In the genomic region with DNA sequence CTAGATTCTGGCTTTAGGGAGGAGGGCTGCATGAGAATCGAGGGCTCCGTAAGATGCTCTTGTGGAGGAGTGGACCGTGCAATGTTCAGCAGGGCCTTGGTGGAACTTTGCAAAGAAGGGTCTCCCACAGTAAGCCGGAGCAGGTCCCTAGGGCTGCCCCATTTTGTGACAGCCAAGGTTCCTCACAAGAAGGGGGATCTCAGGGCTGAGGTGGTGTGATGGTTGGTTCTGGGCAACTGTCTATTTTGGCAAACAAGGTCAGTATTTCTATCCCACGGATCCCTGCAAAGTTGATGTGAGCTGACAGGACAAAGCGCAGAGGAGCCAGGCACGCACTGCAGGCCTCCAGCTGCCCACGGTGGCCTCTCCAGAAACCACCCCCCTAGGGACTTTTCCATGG, we compare ENCODE assay signal across 8 mouse cellular contexts. TPM values are rescaled to one million over a fixed set of nuclear protein-coding genes. Genes with fewer than 3 reads are reported as not detected.
A peak's percentile ranks its signal among the peaks of the same experiment; 100 is the strongest.
DNase-seq lines count a peak whose midpoint lies in the region; ATAC-seq and TF ChIP-seq lines count a peak whose summit lies in the region.

No protein-coding gene starts in this region.

- H3K9me3 ChIP-seq in CH12.LX (replicated peaks; ENCODE audit: low read length) = peaks cover 3% of the 10 kb centered on the region
- no peaks in the 10 kb centered on the region for H3K9me3 ChIP-seq in forebrain, embryonic 13.5 days (replicated peaks)
- no peaks in the 10 kb centered on the region for H3K9me3 ChIP-seq in liver, embryonic 12.5 days (replicated peaks)

- H3K36me3 ChIP-seq in CH12.LX (replicated peaks in 1 of 2; ENCODE audit: control insufficient read depth in 1 of 2, insufficient read depth in 1 of 2, low read length in 1 of 2) = peaks cover 14 to 27% of the 10 kb centered on the region in 2 experiments
- peaks cover 15% of the 10 kb centered on the region for H3K36me3 ChIP-seq in forebrain, embryonic 13.5 days (ENCODE audit: poor library complexity, severe bottlenecking)
- H3K36me3 ChIP-seq in liver, embryonic 12.5 days = peaks cover 36% of the 10 kb centered on the region

- H3K79me2 ChIP-seq in CH12.LX (replicated peaks; ENCODE audit: control insufficient read depth, extremely low read depth, insufficient read depth, poor library complexity, severe bottlenecking) = peaks cover 19% of the 10 kb centered on the region

- WGBS in forebrain, embryonic 13.5 days = 20% methylated on average over 8 of the region's 8 CpGs
- 26% methylated on average over 8 of the region's 8 CpGs for WGBS in liver, embryonic 12.5 days (ENCODE audit: insufficient replicate concordance)

- no peak for TF ChIP-seq POLR2A in CH12.LX (IDR thresholded peaks at IDR 0.05; ENCODE audit: low read depth, low read length)

- peak; percentile 19 for ATAC-seq in forebrain, embryonic 13.5 days
- ATAC-seq in liver, embryonic 12.5 days = no peak

- H3K27ac ChIP-seq in CH12.LX (ENCODE audit: insufficient read depth, low read depth) = no peak overlapping the region
- H3K27ac ChIP-seq in forebrain, embryonic 13.5 days = peak overlapping the region; percentile 44; the same call in 1 of the 2 replicates
- peak overlapping the region; percentile 95 for H3K27ac ChIP-seq in liver, embryonic 12.5 days

- intact Hi-C loops in heart, postnatal 25 days (cut with DNase I) = no loop called here
- intact Hi-C loops in gastrocnemius, postnatal 36 days (cut with DNase I) = no loop called here

- peak overlapping the region; percentile 87 for H3K4me2 ChIP-seq in CH12.LX (ENCODE audit: insufficient read depth, low read depth, poor library complexity, severe bottlenecking)
- peak overlapping the region; percentile 70 for H3K4me2 ChIP-seq in forebrain, embryonic 13.5 days
- peak overlapping the region; percentile 96 for H3K4me2 ChIP-seq in liver, embryonic 12.5 days

- no peak for TF ChIP-seq EP300 in CH12.LX (IDR thresholded peaks at IDR 0.05; ENCODE audit: low read length)

- peaks cover 43% of the 10 kb centered on the region for H3K27me3 ChIP-seq in CH12.LX (replicated peaks)
- H3K27me3 ChIP-seq in forebrain, embryonic 13.5 days = peaks cover 34% of the 10 kb centered on the region
- peaks cover 22% of the 10 kb centered on the region for H3K27me3 ChIP-seq in liver, embryonic 12.5 days (replicated peaks)

- in situ Hi-C loops in CH12.LX (cut with MboI; ENCODE audit: low pct_ligation_motif_present, low pct_unique_long_range_greater_than_20kb, low sequenced_read_pairs) = loop anchor here (5.0 kb wide), 1 partner anchor 34 kb away; no protein-coding TSS in a partner anchor

- dilution Hi-C loops in CH12.LX (cut with MboI; ENCODE audit: extremely low pct_ligation_motif_present, extremely low pct_unique_long_range_greater_than_20kb, low sequenced_read_pairs) = no loop called here

- DNase-seq in heart, adult 11 months = peak; percentile 90
- no peak for DNase-seq in heart, postnatal 25 days (ENCODE audit: low spot score)
- DNase-seq in CH12.LX (ENCODE audit: extremely low read depth) = no peak
- no peak for DNase-seq in gastrocnemius, postnatal 36 days
- DNase-seq in adrenal gland, postnatal 10 days = no peak
- no peak for DNase-seq in kidney, postnatal 10 days

- peak overlapping the region; percentile 7; the same call in 1 of the 2 replicates for H3K9ac ChIP-seq in CH12.LX (ENCODE audit: insufficient read depth, low read depth)
- peak overlapping the region; percentile 58 for H3K9ac ChIP-seq in forebrain, embryonic 13.5 days
- peak overlapping the region; percentile 72 for H3K9ac ChIP-seq in liver, embryonic 12.5 days

- TF ChIP-seq CTCF in CH12.LX (conservative IDR thresholded peaks at IDR 0.05 in 1 of 2, IDR thresholded peaks at IDR 0.05 in 1 of 2; ENCODE audit: low read depth in 2 of 2, low read length in 2 of 2) = no peak

- peak overlapping the region; percentile 39 to 99 (median 70) for H3K4me3 ChIP-seq in CH12.LX (replicated peaks in 1 of 3; ENCODE audit: low read depth in 2 of 3, low read length in 2 of 3, poor library complexity in 1 of 3)
- H3K4me3 ChIP-seq in forebrain, embryonic 13.5 days = peak overlapping the region; percentile 49
- H3K4me3 ChIP-seq in liver, embryonic 12.5 days = peak overlapping the region; percentile 76

- H3K4me1 ChIP-seq in CH12.LX (ENCODE audit: control insufficient read depth in 1 of 2, insufficient read depth in 2 of 2) = peaks cover 17 to 25% of the 10 kb centered on the region in 2 experiments
- peaks cover 39% of the 10 kb centered on the region for H3K4me1 ChIP-seq in forebrain, embryonic 13.5 days
- peaks cover 70% of the 10 kb centered on the region for H3K4me1 ChIP-seq in liver, embryonic 12.5 days

- no peak for TF ChIP-seq RAD21 in CH12.LX (IDR thresholded peaks at IDR 0.05; ENCODE audit: low read depth, low read length)

TF ChIP-seq in CH12.LX, 34 proteins besides CTCF, POLR2A, EP300 and RAD21:
- TF ChIP-seq POLR2AphosphoS2 (IDR thresholded peaks at IDR 0.05; ENCODE audit: low read depth, low read length) (no peak), MAZ (IDR thresholded peaks at IDR 0.05; ENCODE audit: low read depth, low read length) (no peak), ZMIZ1 (IDR thresholded peaks at IDR 0.05; ENCODE audit: low read depth, low read length) (no peak), KAT2A (IDR thresholded peaks at IDR 0.05; ENCODE audit: insufficient replicate concordance, low read length) (no peak), ZC3H11A (IDR thresholded peaks at IDR 0.05; ENCODE audit: low read depth, low read length) (no peak), ELF1 (IDR thresholded peaks at IDR 0.05; ENCODE audit: low read depth, low read length) (no peak), E2F4 (IDR thresholded peaks at IDR 0.05; ENCODE audit: insufficient replicate concordance, low read depth, low read length) (no peak), HCFC1 (IDR thresholded peaks at IDR 0.05; ENCODE audit: low read depth, low read length) (no peak; the same call in 1 of the 2 replicates), USF1 (IDR thresholded peaks at IDR 0.05; ENCODE audit: low read depth, low read length) (no peak), TBP (conservative IDR thresholded peaks at IDR 0.05; ENCODE audit: low read depth, low read length) (no peak), NELFE (IDR thresholded peaks at IDR 0.05; ENCODE audit: low read depth, low read length) (no peak), MAFK (IDR thresholded peaks at IDR 0.05; ENCODE audit: insufficient replicate concordance, low read length) (no peak), SMC3 (IDR thresholded peaks at IDR 0.05; ENCODE audit: low read depth, low read length) (no peak), CHD2 (IDR thresholded peaks at IDR 0.05; ENCODE audit: low read length) (no peak), BHLHE40 (IDR thresholded peaks at IDR 0.05; ENCODE audit: low read depth, low read length) (no peak), JUN (IDR thresholded peaks at IDR 0.05; ENCODE audit: insufficient read depth, low read depth, low read length) (no peak)

RNA-seq across cellular contexts. Expression of gene Slc16a3, which starts 3.0 kb away (rescaled TPM):
- total RNA-seq in heart, postnatal 25 days (2021) = 1 to 10 TPM in 1 of 2 experiments, under 1 TPM in 1; 0.87 to 2.1 TPM
- total RNA-seq in CH12.LX (2012; rRNA removed) (214 and 388 TPM in 2 replicates), CH12.LX (2014; rRNA removed) (90.8 and 130 TPM in 2 replicates)
- polyA plus RNA-seq in CH12.LX (2012; ENCODE audit: insufficient read length, low read depth) = 9.7 and 11.1 TPM in 2 replicates
- polyA plus RNA-seq in forebrain, embryonic 13.5 days (2015; fragmentation: Nextera tagmentation; extraction: Ambion mirVana) = 15.7 and 18.7 TPM in 2 replicates
- 166 and 170 TPM in 2 replicates for polyA plus RNA-seq in liver, embryonic 12.5 days (2016; fragmentation: Nextera tagmentation; extraction: Ambion mirVana)
- total RNA-seq in gastrocnemius, postnatal 36 days (2021) = 100 to 1,000 TPM; 365 to 521 TPM
- total RNA-seq in adrenal gland, postnatal 10 days (2021) = 10 to 100 TPM; 10.4 to 11.6 TPM

RNA-seq across cellular contexts. Expression of gene Ccdc57, which starts 18.6 kb away (rescaled TPM):
- total RNA-seq in heart, postnatal 25 days (2021) = 1 to 10 TPM; 1.2 to 1.3 TPM
- total RNA-seq in CH12.LX (2012; rRNA removed) (4.6 and 5.4 TPM in 2 replicates), CH12.LX (2014; rRNA removed) (2.3 and 2.7 TPM in 2 replicates)
- 6.0 and 6.2 TPM in 2 replicates for polyA plus RNA-seq in CH12.LX (2012; ENCODE audit: insufficient read length, low read depth)
- polyA plus RNA-seq in forebrain, embryonic 13.5 days (2015; fragmentation: Nextera tagmentation; extraction: Ambion mirVana) = 5.6 and 6.9 TPM in 2 replicates
- polyA plus RNA-seq in liver, embryonic 12.5 days (2016; fragmentation: Nextera tagmentation; extraction: Ambion mirVana) = 2.9 and 3.2 TPM in 2 replicates
- 1 to 10 TPM; 4.1 to 4.9 TPM for total RNA-seq in gastrocnemius, postnatal 36 days (2021)
- 10 to 100 TPM in 1 of 2 experiments, 1 to 10 TPM in 1; 8.4 to 10.8 TPM for total RNA-seq in adrenal gland, postnatal 10 days (2021)

RNA-seq across cellular contexts. Expression of gene Csnk1d, which starts 39.9 kb away (rescaled TPM):
- 10 to 100 TPM; 50.7 to 56.5 TPM for total RNA-seq in heart, postnatal 25 days (2021)
- total RNA-seq in CH12.LX (2012; rRNA removed) (92.1 and 96.8 TPM in 2 replicates), CH12.LX (2014; rRNA removed) (77.7 and 77.8 TPM in 2 replicates)
- polyA plus RNA-seq in CH12.LX (2012; ENCODE audit: insufficient read length, low read depth) = 134 and 136 TPM in 2 replicates
- 122 and 139 TPM in 2 replicates for polyA plus RNA-seq in forebrain, embryonic 13.5 days (2015; fragmentation: Nextera tagmentation; extraction: Ambion mirVana)
- 58.4 and 61.1 TPM in 2 replicates for polyA plus RNA-seq in liver, embryonic 12.5 days (2016; fragmentation: Nextera tagmentation; extraction: Ambion mirVana)
- 10 to 100 TPM; 51.6 to 54.5 TPM for total RNA-seq in gastrocnemius, postnatal 36 days (2021)
- 100 to 1,000 TPM; 129 to 131 TPM for total RNA-seq in adrenal gland, postnatal 10 days (2021)

Comparison
In these comparisons a context has a peak if more than half of its experiments do, and no peak if none do; other contexts are left out.
1. H3K9ac ChIP-seq: peak in every context shown above with its lines; median percentile 72 in liver, embryonic 12.5 days; 58 in forebrain, embryonic 13.5 days; 7 in CH12.LX.
2. RNA of gene Slc16a3, which starts 3.0 kb away (total RNA-seq): 365 to 521 TPM in gastrocnemius, postnatal 36 days and 90.8 to 388 TPM in CH12.LX; 10.4 to 11.6 TPM in adrenal gland, postnatal 10 days and 0.87 to 2.1 TPM in heart, postnatal 25 days; every median in the first group is over 4 times any median in the second.
3. Peak in every context shown above with its lines, with median percentiles within 50 percentile points of each other: H3K4me2 ChIP-seq and H3K4me3 ChIP-seq.